Comparison of ENCODE assay signal across 12 mouse cellular contexts in genomic region chr13:9149473-9150217, GRCm38 (mm10). TPM values are rescaled to one million over a fixed set of nuclear protein-coding genes. Genes with fewer than 3 reads are reported as not detected.
DNase-seq lines count a peak whose midpoint lies in the region; ATAC-seq and TF ChIP-seq lines count a peak whose summit lies in the region.
"Had no signal": no experiment of that assay in that cellular context is flagged by ENCODE, and none has a peak within 500 bp of the region (broad histone marks: within the 10 kb centered on the region; RNA-seq: fewer than 3 reads in every experiment).

No protein-coding gene starts in this region.

- H3K4me1 ChIP-seq in intestine, embryonic 16.5 days (ENCODE audit: control insufficient read depth, insufficient read depth, low read length): peaks cover 8% of the 10 kb centered on the region
- peaks cover 7% of the 10 kb centered on the region; the same call in 1 of the 2 replicates for H3K4me1 ChIP-seq in intestine, embryonic 15.5 days (replicated peaks)
- H3K4me1 ChIP-seq in bone marrow, adult 2 months (ENCODE audit: control insufficient read depth, insufficient read depth, low read length): no peaks in the 10 kb centered on the region; the same call in 1 of the 2 replicates
- no peaks in the 10 kb centered on the region for H3K4me1 ChIP-seq in hindbrain, embryonic 14.5 days (replicated peaks; ENCODE audit: control insufficient read depth, insufficient read depth, low read length)
- 0 out of 2 replicates have a peak, but pooled peaks cover 4% of the 10 kb centered on the region for H3K4me1 ChIP-seq in hindbrain, embryonic 13.5 days (replicated peaks)

- no peaks in the 10 kb centered on the region for H3K9me3 ChIP-seq in intestine, embryonic 16.5 days (ENCODE audit: control insufficient read depth, low read length)
- H3K9me3 ChIP-seq in intestine, embryonic 15.5 days: no peaks in the 10 kb centered on the region
- no peaks in the 10 kb centered on the region for H3K9me3 ChIP-seq in hindbrain, embryonic 14.5 days (ENCODE audit: control insufficient read depth, low read length)
- H3K9me3 ChIP-seq in hindbrain, embryonic 13.5 days: no peaks in the 10 kb centered on the region
- H3K9me3 ChIP-seq: forebrain, embryonic 15.5 days; heart, embryonic 13.5 days had no signal

- peak overlapping the region; percentile 41; the same call in 1 of the 2 replicates for H3K27ac ChIP-seq in intestine, embryonic 16.5 days (ENCODE audit: low read length)
- H3K27ac ChIP-seq in intestine, embryonic 15.5 days: no peak overlapping the region
- H3K27ac ChIP-seq in bone marrow, adult 2 months (ENCODE audit: control insufficient read depth, insufficient read depth, low read depth, low read length, poor library complexity): peak overlapping the region; percentile 32; the same call in 1 of the 2 replicates
- no peak overlapping the region for H3K27ac ChIP-seq in hindbrain, embryonic 14.5 days
- H3K27ac ChIP-seq in hindbrain, embryonic 13.5 days: no peak overlapping the region
- H3K27ac ChIP-seq: forebrain, embryonic 15.5 days; heart, embryonic 13.5 days had no signal

- no peak overlapping the region for H3K4me3 ChIP-seq in intestine, embryonic 16.5 days (ENCODE audit: low read length)
- no peak overlapping the region for H3K4me3 ChIP-seq in intestine, embryonic 15.5 days (replicated peaks)
- no peak overlapping the region for H3K4me3 ChIP-seq in C2C12 (ENCODE audit: insufficient read depth, poor library complexity, severe bottlenecking)
- no peak overlapping the region for H3K4me3 ChIP-seq in bone marrow, adult 2 months (replicated peaks; ENCODE audit: control insufficient read depth, low read depth, low read length)
- no peak overlapping the region for H3K4me3 ChIP-seq in hindbrain, embryonic 14.5 days (replicated peaks; ENCODE audit: low read length)
- no peak overlapping the region for H3K4me3 ChIP-seq in hindbrain, embryonic 13.5 days
- H3K4me3 ChIP-seq: forebrain, embryonic 15.5 days; heart, embryonic 13.5 days had no signal

- ATAC-seq in intestine, embryonic 16.5 days: no peak
- no peak for ATAC-seq in intestine, embryonic 15.5 days
- ATAC-seq in megakaryocyte progenitor cell, adult 5-6 weeks (replicated peaks; ENCODE audit: poor library complexity): peak; percentile 82
- no peak for ATAC-seq in hindbrain, embryonic 14.5 days (ENCODE audit: low FRiP score)
- ATAC-seq in hindbrain, embryonic 13.5 days (ENCODE audit: low FRiP score): no peak
- ATAC-seq: activated CD4-positive, CD25-positive, alpha-beta regulatory T cell, adult 4 months; forebrain, embryonic 15.5 days had no signal

- DNase-seq in left cerebral cortex, postnatal 4 days: no peak
- DNase-seq in hindbrain, embryonic 14.5 days (ENCODE audit: low spot score): no peak
- DNase-seq: kidney, postnatal 36 days had no signal

- 66% methylated on average over 7 of the region's 7 CpGs for WGBS in intestine, embryonic 16.5 days
- 68% methylated on average over 7 of the region's 7 CpGs for WGBS in intestine, embryonic 15.5 days
- 42% methylated on average over 7 of the region's 7 CpGs for WGBS in bone marrow, adult 2 months
- 55% methylated on average over 7 of the region's 7 CpGs for WGBS in hindbrain, embryonic 14.5 days
- WGBS in hindbrain, embryonic 13.5 days: 53% methylated on average over 7 of the region's 7 CpGs

- H3K4me2 ChIP-seq in intestine, embryonic 16.5 days (ENCODE audit: low read depth, low read length): no peak overlapping the region
- no peak overlapping the region for H3K4me2 ChIP-seq in intestine, embryonic 15.5 days (replicated peaks)
- no peak overlapping the region for H3K4me2 ChIP-seq in hindbrain, embryonic 14.5 days (replicated peaks)
- no peak overlapping the region for H3K4me2 ChIP-seq in hindbrain, embryonic 13.5 days
- H3K4me2 ChIP-seq: forebrain, embryonic 15.5 days; heart, embryonic 13.5 days had no signal

- TF ChIP-seq POLR2A in bone marrow, adult 2 months (IDR thresholded peaks at IDR 0.05; ENCODE audit: borderline replicate concordance, control insufficient read depth, low read depth, low read length): no peak

- peaks cover 5% of the 10 kb centered on the region; the same call in 1 of the 2 replicates for H3K36me3 ChIP-seq in intestine, embryonic 16.5 days (ENCODE audit: control insufficient read depth, insufficient read depth, low read length)
- H3K36me3 ChIP-seq in intestine, embryonic 15.5 days: peaks cover 19% of the 10 kb centered on the region
- H3K36me3 ChIP-seq in C2C12 (ENCODE audit: control insufficient read depth, insufficient read depth): peaks cover 79% of the 10 kb centered on the region
- H3K36me3 ChIP-seq in hindbrain, embryonic 14.5 days (replicated peaks; ENCODE audit: control insufficient read depth, insufficient read depth): peaks cover 68% of the 10 kb centered on the region
- H3K36me3 ChIP-seq in hindbrain, embryonic 13.5 days: peaks cover 64% of the 10 kb centered on the region

- no peak for TF ChIP-seq CTCF in C2C12 (IDR thresholded peaks at IDR 0.05; ENCODE audit: control insufficient read depth, insufficient read depth, insufficient read length)
- TF ChIP-seq CTCF in bone marrow, adult 2 months (IDR thresholded peaks at IDR 0.05; ENCODE audit: control insufficient read depth, insufficient read depth, low read length): no peak

- H3K79me2 ChIP-seq in C2C12 (ENCODE audit: control insufficient read depth, insufficient read depth): no peaks in the 10 kb centered on the region

- H3K27me3 ChIP-seq in intestine, embryonic 16.5 days (replicated peaks; ENCODE audit: control insufficient read depth, insufficient read depth, low read length): no peaks in the 10 kb centered on the region
- no peaks in the 10 kb centered on the region for H3K27me3 ChIP-seq in intestine, embryonic 15.5 days (replicated peaks)
- no peaks in the 10 kb centered on the region for H3K27me3 ChIP-seq in C2C12 (ENCODE audit: control insufficient read depth, insufficient read depth, insufficient read length)
- H3K27me3 ChIP-seq in hindbrain, embryonic 14.5 days (ENCODE audit: control insufficient read depth, insufficient read depth, low read length): no peaks in the 10 kb centered on the region
- H3K27me3 ChIP-seq in hindbrain, embryonic 13.5 days: no peaks in the 10 kb centered on the region
- H3K27me3 ChIP-seq: forebrain, embryonic 15.5 days; heart, embryonic 13.5 days had no signal

- peak overlapping the region; percentile 41 for H3ac ChIP-seq in C2C12 (ENCODE audit: control insufficient read depth, insufficient read length, low read depth)

- H3K79me3 ChIP-seq in C2C12 (ENCODE audit: low read depth): peaks cover 4% of the 10 kb centered on the region

- intact Hi-C loops in left cerebral cortex, postnatal 4 days (cut with DNase I): loop anchor here (10.0 kb wide), 1 partner anchor 175 kb away; no protein-coding TSS in a partner anchor

- H3K9ac ChIP-seq in intestine, embryonic 16.5 days (ENCODE audit: low read depth, low read length): no peak overlapping the region
- H3K9ac ChIP-seq in intestine, embryonic 15.5 days: no peak overlapping the region
- H3K9ac ChIP-seq in hindbrain, embryonic 14.5 days: no peak overlapping the region
- no peak overlapping the region; the same call in 1 of the 2 replicates for H3K9ac ChIP-seq in hindbrain, embryonic 13.5 days
- H3K9ac ChIP-seq: forebrain, embryonic 15.5 days; heart, embryonic 13.5 days had no signal

TF ChIP-seq in C2C12, 6 proteins besides CTCF, POLR2A, EP300 and RAD21:
- TF ChIP-seq MAX (IDR thresholded peaks at IDR 0.05) (no peak), CEBPB (IDR thresholded peaks at IDR 0.05; ENCODE audit: low read depth) (no peak), USF1 (IDR thresholded peaks at IDR 0.05; ENCODE audit: low read depth) (no peak), MYOG (IDR thresholded peaks at IDR 0.05; ENCODE audit: control insufficient read depth, extremely low read depth, insufficient read length) (no peak), MYOD1 (IDR thresholded peaks at IDR 0.05; ENCODE audit: control insufficient read depth, insufficient read length, low read depth) (no peak), FOSL1 (IDR thresholded peaks at IDR 0.05; ENCODE audit: insufficient read depth, low read length, poor library complexity, severe bottlenecking) (no peak)

RNA-seq across cellular contexts. Expression of gene Larp4b, which starts 56.0 kb away (rescaled TPM):
- polyA plus RNA-seq in intestine, embryonic 16.5 days (2015; fragmentation: Nextera tagmentation; extraction: Ambion mirVana): 32.1 and 36.6 TPM in 2 replicates
- 37.6 and 38.3 TPM in 2 replicates for polyA plus RNA-seq in intestine, embryonic 15.5 days (2015; fragmentation: Nextera tagmentation; extraction: Ambion mirVana)
- polyA plus RNA-seq in C2C12 (2012; fragmentation: generic; extraction: Trizol): 15.2 TPM
- 27.8 and 39.2 TPM in 2 replicates for polyA plus RNA-seq in bone marrow, adult 2 months (2011; ENCODE audit: insufficient read depth, insufficient read length, low replicate concordance, missing spikeins)
- 77.1 and 82.9 TPM in 2 replicates for total RNA-seq in megakaryocyte progenitor cell, adult 5-6 weeks (2015)
- 73.3 and 90.9 TPM in 2 replicates for total RNA-seq in megakaryocyte progenitor cell, adult 5-6 weeks (2017)
- 100 to 1,000 TPM in 1 of 2 experiments, 10 to 100 TPM in 1; 96.7 to 105 TPM for total RNA-seq in left cerebral cortex, postnatal 4 days (2021)
- 48.0 and 52.7 TPM in 2 replicates for polyA plus RNA-seq in hindbrain, embryonic 14.5 days (2014; fragmentation: Nextera tagmentation; extraction: Ambion mirVana)
- polyA plus RNA-seq in hindbrain, embryonic 13.5 days (2015; fragmentation: Nextera tagmentation; extraction: Ambion mirVana): 33.4 and 33.6 TPM in 2 replicates

Comparison
In these comparisons a context has a peak if more than half of its experiments do, and no peak if none do; other contexts are left out.
1. H3K27ac ChIP-seq: peak in intestine, embryonic 16.5 days (single experiment) and bone marrow, adult 2 months (single experiment); none in intestine, embryonic 15.5 days (single experiment), hindbrain, embryonic 14.5 days (single experiment) and hindbrain, embryonic 13.5 days (single experiment).